Mouse (Mus musculus) gastrocnemius, postnatal 25 days (tissue): Measurements from ENCODE around the gene Pdpk1. TPM values are rescaled to one million over a fixed set of nuclear protein-coding genes. Genes with fewer than 3 reads are reported as not detected.
A peak's percentile ranks its signal among the peaks of the same experiment; 100 is the strongest.
"Not testable (repeated sequence)": the region's sequence is repeated elsewhere in the genome, so short reads cannot be mapped to it uniquely, and the experiment has no call there.

Experiments used
- DNase-seq: peaks from one replicate; pipeline ENCODE4 v3.0.0; 2022
- total RNA-seq, 2 experiments: library from RNA; stranded (reverse); gene quantifications; 1 replicate in 1 of 2; 2 replicates in 1 of 2; pipeline ENCODE4 v1.2.3; 2021

Pdpk1 gene
- total RNA-seq, 2 experiments from 2014 or later = 35.2 to 38.6 TPM

DNA sequence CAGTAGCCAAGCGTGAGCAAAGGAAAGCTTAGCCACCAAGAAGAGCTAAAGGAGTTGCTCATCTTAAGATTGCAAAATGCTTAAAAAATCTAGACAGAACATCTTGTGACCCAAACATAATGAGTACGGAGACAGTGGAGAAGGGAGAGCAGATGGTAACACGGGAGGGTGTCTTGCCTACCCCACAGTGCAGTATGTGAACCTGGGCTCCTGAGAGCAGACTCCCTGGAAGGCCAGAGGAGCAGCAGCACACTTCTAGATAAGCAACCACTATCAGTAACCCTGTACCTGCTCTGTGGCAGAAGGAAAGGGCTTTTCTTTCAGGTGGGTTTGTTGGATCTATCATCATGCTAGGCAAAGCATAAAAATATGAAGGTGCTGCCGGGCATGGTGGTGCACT, 37.7 kb downstream of the Pdpk1 start:
- DNase-seq = no peak

DNA sequence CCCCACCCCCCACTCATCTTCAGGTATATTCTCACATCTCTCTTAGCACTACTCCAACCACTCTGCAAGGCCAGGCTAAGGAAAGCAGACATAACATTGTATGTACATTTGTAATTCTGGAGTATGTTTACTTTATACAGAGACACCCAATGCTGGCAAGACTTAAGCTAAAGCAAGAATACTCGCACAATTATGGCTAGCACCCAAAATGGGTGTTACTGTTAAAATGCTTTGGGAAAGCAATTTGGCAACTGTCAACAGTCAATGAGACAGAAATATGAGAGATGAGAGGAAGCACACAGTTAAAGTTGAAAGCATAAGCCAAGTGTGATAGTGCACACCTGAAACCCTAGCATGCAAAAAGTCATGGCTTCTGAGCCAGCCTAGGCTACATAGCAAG, 39.5 kb downstream of the Pdpk1 start:
- DNase-seq = no peak

DNA sequence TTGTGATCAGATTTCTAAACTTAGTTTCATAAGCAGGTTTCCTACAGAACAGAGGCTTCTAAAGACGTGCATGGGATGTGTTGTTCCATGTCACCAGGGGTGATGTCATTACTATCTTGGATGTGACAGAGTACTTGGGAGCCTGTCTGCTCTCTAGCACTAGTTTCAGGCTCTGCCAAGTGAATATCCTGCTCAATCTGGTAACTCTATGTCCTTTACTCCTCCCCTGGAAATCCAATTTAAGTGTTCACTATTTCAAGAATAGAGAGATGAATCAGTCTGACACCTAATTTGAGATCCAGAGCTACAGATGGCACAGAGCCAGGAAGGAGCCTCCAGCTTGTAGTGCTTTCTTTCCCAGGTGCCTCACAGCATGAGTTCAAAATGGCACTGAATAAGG, 41.8 kb downstream of the Pdpk1 start:
- DNase-seq = peak; percentile 15

DNA sequence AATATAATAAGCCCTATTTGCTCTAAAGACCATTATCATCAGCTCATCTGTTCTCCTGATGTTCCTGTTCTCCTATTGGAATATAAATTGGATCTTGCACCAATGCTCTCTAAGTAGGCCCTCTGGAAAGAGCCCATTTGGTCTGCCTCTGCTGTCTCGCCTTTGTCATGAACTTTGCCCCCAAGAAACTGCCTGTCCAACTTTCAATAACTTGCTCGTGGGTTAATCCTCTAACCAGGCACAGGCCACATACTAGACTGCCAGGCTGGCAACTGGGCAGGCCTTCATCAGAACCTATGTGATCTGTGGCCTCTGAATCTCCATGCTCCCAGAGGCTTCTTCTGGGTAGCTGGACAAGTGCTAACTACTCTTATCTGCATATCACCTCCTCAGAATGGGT, 45.6 kb downstream of the Pdpk1 start:
- DNase-seq = no peak

DNA sequence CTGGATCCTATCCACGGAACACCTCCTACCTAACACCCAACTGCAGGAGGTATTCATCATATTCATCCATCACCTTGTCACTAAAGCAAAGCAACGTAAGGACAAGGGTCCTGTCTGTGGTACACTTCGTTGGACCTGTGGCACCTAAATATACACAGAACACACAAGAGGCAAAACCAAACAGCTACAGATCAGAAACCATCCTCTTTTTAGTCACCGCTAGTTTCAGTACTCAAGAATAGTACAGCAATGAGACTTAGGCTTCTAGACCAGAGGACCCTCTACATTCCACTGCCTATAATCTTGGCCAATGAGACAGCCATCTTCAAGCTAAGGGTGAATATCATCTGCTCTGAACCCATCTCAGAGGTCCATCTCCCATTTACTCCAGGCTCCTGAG, 52.4 kb downstream of the Pdpk1 start:
- no peak for DNase-seq

DNA sequence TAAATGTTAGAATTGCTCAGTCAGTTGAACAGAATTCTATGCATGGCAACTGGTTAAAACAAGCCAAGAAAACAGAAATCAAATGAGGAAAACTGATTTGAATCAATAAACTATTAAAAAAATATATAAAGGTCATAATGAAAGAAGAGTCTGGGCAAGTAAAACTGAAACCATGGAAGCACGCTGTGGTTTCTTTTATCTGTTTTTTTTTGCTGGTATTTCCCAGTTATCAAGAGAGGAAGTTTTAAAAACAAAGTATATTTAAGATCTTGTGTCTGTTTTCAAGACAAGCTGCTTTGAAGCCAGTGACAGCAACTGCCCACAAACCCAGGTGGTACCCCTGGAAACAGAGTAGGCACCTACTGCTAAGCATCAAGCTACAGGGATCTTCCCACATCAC, 60.1 kb downstream of the Pdpk1 start:
- DNase-seq = no peak

DNA sequence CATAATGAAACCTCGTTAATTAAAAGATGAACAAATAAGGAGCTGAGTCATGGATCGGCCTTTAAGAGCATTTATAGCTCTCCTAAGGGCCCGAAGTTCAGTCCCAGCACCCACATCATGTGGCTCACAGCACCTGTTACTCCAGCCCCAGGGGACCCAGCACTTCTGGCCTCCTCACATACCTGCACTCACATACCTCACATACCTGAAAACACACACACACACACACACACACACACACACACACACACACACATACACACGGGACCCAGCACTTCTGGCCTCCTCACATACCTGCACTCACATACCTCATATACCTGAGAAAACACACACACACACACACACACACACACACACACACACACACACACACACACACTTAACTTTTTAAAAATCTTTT, 64.3 kb downstream of the Pdpk1 start:
- not testable (repeated sequence) for DNase-seq

DNA sequence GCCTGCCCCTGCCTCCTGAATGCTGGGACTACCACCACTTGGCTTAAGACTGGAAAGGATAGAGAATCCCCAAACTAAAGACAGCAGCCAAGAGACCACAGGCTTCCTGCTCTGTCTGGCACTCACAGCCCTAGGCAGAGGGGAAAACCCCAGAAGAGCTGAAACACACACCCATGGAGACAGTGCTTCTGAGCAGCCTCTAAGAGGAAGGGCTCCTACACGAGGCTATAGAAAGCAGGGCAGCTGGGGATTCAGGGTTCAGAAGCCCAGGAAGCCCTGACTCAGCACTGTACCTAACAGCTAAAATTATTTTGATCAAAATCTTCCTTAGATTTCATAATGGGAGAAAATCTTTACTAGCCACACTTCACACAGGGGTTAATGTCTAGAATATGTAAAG, 66.1 kb downstream of the Pdpk1 start:
- no peak for DNase-seq

DNA sequence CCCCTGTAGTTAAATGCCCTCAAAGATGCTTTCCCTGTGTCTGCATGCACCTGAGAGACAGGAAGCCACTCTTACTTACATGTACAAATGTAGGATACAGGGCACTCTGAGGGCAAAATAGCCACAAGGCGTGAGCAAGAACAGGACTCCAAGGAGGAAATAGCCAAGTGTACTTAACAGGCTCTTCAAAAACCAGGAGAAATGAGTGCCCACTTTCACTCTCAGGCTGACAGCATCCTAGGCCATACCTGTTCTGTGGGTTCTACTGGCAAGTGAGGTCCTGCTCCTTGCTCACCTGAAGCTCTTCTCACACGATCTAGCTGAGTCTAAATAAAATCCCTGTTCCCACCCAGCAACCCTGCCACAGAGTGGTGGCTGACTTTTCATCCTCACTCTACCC, 73.6 kb downstream of the Pdpk1 start:
- DNase-seq = no peak

DNA sequence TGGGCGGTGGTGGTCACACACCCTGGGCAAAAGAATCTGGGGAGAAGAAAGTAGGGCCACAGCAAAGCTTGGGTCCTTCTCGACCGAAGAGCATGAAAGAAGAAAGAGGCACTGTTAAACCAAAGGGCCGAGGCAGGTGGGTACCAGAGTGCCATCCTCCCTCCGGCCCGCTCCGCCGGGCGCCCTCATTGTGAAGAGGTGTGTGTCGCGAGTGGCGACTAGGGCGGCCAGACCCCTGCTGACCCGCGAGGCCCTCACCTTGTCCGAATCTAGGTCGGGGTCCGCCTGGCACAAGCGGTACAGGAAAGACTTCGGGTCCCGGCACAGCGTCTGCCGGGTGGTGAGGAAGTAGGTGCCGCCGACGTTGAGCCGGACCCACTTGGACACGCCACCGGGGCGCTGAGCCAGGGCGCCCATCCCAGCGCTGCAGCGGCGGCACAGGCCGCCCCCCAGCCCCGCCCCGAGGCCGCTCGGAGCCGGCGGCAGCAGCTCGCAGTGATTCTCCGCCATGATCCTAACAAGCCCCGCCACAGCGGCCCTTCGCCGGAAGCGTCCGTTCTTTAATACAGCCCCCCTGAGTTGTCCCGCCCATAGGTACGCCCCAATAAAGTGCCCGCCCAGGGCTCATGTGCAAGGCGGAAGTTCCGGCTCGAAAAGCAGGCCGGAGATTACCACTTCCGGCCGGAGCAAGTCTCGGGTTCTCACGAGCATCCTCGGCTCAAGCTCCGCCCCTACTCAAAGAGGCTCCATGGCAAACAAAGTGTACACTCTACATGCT, 77.6 kb downstream of the Pdpk1 start, which contains the start of gene Kctd5:
Gene Kctd5, minus strand, starts transcription at position 567 of the 778 bp plus-strand sequence.
- peak; percentile 91 for DNase-seq

DNA sequence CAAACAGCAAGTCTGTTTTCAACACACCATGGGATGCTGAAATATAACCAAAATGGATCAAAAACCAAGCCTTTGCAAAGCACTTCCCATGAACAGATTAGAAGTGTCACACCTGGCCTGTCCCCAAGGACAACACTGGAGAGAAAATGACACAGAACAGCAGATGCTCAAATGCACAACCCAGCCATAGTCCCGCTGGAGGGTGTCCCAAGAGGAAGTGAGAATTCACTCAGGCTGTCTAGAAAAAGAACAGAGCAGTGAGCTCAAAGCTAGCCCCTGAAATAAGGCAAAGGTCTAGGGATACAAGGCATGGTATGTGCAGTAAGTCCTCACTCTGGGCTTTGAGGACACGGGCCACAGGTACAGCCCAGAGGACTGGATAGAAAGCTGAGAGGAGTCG, 81.2 kb downstream of the Pdpk1 start:
- DNase-seq = no peak

DNA sequence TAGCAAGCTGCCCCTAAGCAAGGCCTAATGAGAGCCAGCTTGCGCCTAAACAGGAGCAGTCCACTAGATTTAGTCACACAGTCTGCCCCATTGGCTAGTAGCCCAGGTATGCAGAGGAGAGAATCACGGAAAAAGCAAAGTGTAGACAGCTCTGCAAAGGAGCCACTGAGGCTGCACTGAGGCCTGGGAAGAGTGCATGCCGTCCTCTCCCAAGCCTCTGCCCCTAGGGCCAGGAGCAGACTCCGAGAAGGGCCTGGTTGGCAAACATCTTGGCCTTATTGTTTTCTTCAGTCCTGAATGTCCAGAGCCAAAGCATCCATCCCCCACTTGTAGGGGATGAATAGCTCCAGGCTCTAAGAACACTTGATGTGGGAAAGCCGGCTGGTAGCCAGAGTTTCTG, 82.5 kb downstream of the Pdpk1 start:
- no peak for DNase-seq

DNA sequence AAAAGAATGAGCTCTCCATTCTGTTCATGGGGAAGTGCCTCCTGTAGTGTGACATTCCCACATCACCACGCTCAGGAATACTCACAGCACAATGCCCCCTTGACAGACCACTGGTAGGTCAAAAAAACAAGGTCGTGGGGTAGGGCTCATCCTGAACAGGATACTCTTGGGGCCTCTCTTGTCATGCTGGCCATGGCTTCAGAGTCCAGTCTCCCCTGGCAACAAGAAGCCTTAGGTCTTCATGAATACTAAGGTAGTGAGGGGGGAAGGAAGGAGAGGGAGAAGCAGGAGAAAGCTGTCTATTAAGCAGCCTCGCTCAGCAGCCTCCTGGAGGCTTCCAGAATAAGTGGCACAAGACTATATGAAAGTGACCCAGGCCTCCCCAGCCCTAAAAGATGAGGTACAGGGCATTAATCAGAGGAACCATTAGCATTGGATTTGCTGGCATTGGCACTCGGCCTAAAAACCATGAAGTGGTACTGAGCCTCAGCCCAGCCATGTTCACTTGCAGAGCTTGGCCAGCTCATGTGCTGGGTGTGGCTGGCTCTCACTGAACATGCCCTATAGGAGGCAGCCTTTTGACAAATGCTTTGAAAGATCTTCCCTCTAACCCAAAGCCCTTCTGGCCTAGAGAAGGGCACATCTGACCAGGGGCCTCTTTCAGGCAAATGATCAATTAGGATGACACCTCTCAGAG, 88.1 kb downstream of the Pdpk1 start:
- DNase-seq = no peak

DNA sequence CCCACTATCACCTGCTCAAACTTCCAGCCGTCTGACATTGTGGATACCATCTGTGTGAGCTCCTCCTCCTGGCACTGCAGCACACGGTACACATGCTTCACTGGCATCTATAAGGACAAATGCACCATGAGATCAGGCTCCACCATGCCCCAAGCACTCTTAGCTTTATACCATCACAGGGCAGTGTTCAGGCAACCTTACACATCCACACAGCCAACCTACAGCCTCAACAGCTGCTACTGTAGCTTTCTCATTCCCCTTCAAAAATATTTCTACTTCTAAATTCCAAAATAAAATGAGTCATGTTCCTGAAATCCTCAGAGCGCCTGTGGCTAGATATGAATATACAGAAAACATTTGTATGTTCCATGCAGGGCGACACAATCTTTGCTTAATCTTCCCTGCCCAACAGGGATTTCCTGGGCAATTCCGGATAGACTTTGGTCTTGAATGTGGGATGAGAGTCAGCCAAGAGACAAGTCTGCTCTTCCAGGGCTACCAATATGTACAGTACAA, 92.9 kb downstream of the Pdpk1 start:
- no peak for DNase-seq

DNA sequence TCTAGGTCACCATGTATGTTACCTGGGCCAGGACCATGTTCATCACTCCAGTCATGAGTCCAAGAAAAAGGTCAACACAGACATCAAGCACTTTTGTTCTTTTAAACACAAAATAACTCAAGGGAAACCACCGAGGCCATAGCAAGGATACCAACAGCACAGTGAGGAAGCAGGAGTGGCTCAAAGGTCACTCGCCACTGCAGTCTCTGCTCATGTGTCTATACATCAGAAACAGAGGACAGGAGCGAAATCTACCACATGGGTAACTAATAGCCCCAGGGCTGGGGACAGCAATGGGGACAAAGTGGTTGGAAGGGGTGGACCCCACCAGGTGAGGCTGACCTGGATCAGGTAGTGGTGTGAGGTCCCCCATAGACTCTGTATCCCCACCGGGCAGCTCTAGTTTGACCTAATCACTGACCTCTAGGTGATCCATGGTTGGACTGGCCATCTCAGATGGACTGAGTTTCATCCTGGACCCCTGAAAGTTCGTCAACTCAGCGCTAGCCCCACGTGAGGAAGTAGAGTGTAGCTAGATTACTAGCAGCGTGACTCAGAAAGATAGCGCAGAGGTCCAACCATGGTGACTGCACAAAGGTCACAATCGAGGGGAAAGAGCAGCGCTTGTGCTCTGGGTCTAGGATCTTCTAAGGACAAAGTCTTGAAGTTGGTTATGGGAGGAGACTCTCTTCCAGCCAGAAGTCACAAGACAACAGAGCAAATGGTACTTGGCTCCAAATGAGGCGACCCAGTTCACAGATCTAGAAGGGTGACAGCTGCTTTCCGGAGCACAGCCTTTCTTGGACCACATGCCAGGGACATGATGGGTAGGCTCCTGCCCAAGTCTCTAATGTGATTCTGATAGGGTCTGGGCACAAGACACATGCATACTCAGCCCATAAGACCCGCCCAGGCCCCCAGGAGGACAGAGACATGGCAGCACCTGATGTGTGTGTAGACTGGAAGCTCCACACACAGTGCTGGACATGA, 93.8 kb downstream of the Pdpk1 start:
- DNase-seq = no peak

DNA sequence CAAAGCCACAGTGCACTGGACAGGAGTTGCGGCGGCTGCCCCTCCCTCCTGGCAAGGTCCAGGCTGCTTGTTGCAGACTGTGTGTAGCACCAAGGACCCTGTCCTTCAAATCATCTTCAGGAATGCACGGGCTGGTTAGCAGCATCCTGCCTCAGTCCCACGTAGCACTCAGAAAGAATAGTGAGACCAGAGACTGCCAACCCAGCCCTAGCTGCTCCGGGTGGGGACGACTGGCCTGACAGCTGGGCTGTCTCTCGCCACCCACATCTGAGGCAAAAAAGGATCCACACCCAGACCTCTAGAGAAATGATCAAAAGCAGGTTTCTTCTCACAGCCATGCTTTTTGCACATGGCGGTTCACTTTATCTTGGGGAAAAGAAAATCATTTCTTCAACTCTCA, 101.7 kb downstream of the Pdpk1 start:
- DNase-seq = no peak

DNA sequence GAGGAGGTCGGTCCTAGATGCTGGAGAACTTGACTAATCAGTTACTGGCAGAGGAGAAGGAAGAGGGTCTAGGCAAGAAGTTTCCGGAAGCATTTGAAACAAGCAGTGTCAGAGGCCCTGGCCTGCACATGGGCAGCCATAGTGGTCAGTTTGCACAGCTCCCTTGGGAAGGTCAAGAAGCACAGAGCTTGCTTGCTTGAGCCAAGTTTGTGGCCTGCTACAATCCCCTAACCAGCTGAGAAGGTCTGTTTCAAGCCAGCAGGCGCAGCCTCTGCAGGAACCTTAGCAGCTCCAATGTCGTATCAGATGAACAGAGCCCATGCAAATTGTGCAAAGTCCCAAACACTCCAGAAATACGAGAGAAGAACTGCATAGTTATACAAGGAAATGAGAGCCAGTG, 102.7 kb downstream of the Pdpk1 start:
- DNase-seq = no peak

DNA sequence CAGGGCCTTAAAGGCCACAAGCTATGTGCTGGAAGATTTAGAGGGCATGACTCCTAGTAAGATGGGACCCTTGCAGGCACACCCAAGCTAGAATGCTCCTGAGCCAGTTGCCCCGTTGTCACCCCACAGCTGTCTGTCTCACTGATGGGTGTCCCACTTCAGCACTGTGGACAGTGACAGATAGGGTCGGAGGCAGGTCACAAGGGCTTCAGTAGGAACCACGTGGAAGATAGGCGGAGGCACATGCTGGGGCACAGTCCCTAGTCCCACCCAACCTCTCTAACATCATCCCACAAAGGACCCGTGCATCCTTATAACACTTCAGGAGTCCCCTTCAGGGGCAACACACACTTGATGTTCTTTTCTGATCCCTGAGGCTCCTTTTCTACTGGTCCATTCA, 104.7 kb downstream of the Pdpk1 start:
- no peak for DNase-seq

DNA sequence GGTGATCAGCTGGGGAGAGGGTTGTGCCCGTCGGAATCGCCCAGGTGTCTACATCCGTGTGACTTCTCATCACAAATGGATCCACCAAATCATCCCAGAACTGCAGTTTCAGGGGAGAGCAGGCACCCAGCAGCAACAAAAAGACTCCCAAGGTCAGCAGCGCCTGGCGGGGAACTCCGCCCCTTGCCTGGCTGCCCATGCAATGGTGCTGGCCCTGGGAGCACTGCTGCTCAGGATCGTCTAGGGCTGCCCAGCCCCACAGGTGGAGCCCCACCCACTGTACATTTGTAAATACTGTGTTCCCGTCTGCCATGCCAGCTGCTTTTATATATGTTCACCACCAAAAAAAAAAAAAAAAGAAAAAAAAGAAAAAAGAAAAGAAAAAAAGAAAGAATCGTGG, 105.1 kb downstream of the Pdpk1 start:
- no peak for DNase-seq

DNA sequence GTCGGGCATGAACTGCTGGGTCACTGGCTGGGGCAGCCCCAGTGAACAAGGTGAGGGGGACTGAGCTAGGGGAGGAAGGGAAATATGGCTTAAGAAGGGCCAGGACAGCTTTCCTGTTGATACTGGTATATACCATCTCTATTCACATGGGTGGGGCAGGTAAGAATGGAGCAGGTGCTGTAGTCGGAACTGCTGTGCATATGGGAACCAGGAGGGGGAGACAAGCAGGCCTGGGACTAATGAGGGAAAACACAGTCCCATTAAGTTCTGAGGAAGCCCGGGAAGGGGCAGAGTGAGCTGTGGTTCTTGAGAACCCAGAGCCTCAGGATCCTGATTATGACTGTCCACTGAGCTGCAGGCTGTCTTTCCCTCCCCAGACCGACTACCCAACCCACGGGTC, 106.2 kb downstream of the Pdpk1 start:
- DNase-seq = no peak

DNA sequence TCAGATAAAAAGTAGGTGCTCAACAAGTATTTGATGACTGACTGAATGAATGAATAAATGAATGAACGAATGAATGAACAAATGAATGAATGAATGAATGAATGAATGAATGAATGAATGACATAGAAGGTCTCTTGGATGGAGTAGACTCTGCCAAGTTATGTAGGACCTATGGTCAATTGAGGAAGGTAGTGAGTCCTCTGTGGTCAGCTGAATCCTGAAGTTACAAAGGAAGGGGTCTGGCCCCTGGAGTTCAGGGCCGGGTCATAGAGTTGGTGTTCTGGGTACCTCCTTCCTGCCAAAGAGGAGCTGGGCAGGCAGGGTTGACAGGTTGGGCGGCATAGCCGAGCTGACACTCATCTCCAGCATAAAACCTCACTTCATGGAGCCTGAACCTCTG, 112.9 kb downstream of the Pdpk1 start, which contains the start of gene Prss27:
Gene Prss27, plus strand, starts transcription at position 301 of the 400 bp plus-strand sequence.
- DNase-seq = no peak

DNA sequence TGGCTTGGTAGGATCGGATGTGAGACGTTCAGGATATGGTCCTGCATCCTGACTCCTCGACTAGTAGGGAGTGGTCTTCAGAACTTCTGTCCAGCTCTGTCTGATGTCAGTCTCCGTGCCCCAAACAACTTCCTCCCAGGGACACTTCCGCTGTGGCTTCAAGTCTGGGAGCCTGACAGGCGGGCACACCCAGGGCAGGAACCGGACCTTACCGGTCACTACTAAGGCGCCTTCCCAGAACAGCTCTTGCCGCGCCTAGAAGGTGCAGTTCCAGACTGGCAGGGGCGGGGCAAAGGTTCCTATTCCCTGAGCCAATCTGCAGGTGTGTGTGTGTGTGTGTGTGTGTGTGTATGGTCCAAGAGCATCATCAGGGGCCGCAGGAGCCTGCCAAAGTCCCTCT, 113.4 kb downstream of the Pdpk1 start:
- DNase-seq = no peak
